Mouse (Mus musculus) hindbrain, postnatal 0 days (tissue): ENCODE results near the gene Crocc2. TPM values are rescaled to one million over a fixed set of nuclear protein-coding genes. Genes with fewer than 3 reads are reported as not detected.

Source experiments
- ATAC-seq: fragments of 200-750 bp; cut with Nextera tagmentation; 2 replicates; pipeline ENCODE4 v1.8.0; 2017; ENCODE audit warnings: mild to moderate bottlenecking, moderate TSS enrichment, moderate library complexity
- DNase-seq: peaks from one replicate; pipeline ENCODE4 v3.0.0-alpha.2; 2015; ENCODE audit warnings: low spot score
- H3K27ac ChIP-seq: fragments of 300-500 bp; sonication (generic); 2 replicates; pipeline ENCODE4 v1.5.1; 2014; ENCODE audit warnings: mild to moderate bottlenecking
- H3K27me3 ChIP-seq: fragments of 300-500 bp; sonication (generic); 2 replicates; pipeline ENCODE4 v1.6.1; 2014; ENCODE audit warnings: low read length, mixed read lengths; ENCODE audit not compliant: insufficient read depth
- H3K36me3 ChIP-seq: fragments of 300-500 bp; sonication (generic); 2 replicates; pipeline ENCODE4 v1.6.1; 2014; ENCODE audit warnings: low read length, mixed read lengths; ENCODE audit not compliant: insufficient read depth
- H3K4me1 ChIP-seq: fragments of 300-500 bp; sonication (generic); 2 replicates; pipeline ENCODE4 v1.6.1; 2014; ENCODE audit warnings: antibody characterized with exemption, low read length, mixed read lengths; ENCODE audit not compliant: insufficient read depth
- H3K4me2 ChIP-seq: fragments of 300-500 bp; sonication (generic); 2 replicates; pipeline ENCODE4 v1.6.1; 2014; ENCODE audit warnings: low read depth, mild to moderate bottlenecking, low read length, moderate library complexity, mixed read lengths
- H3K4me3 ChIP-seq: fragments of 300-500 bp; sonication (generic); 2 replicates; pipeline ENCODE4 v1.5.1; 2014; ENCODE audit warnings: low read length
- H3K9ac ChIP-seq: fragments of 300-500 bp; sonication (generic); replicated peaks from 2 replicates; pipeline ENCODE4 v1.6.1; 2014; ENCODE audit warnings: mild to moderate bottlenecking, low read length, moderate library complexity, mixed read lengths
- H3K9me3 ChIP-seq: fragments of 300-500 bp; sonication (generic); 2 replicates; pipeline ENCODE4 v1.6.1; 2016; ENCODE audit warnings: low read length, mixed read lengths
- CTCF ChIP-seq: IDR thresholded peaks from 2 replicates; pipeline ENCODE4 v1.5.1; 2016; ENCODE audit warnings: antibody characterized with exemption, control low read depth, low read depth
- whole genome bisulfite sequencing: fragments of 180-500 bp; shearing (Covaris S2); extraction: QIAGEN DNeasy Blood & Tissue Kit; methylation state at CpG from one replicate; pipeline ENCODE4 v1.1.7; 2014; 5-methylcytosine and 5-hydroxymethylcytosine counted together
- polyA plus RNA-seq: library from polyadenylated mRNA; unstranded; fragments of >200 nt; fragmentation: Nextera tagmentation; extraction: Ambion mirVana; gene quantifications from 2 replicates; pipeline ENCODE4 v1.2.1, GENCODE M21; 2015
- total RNA-seq: library from RNA; depleted of rRNA; stranded (reverse); fragments of >200 nt; gene quantifications from 2 replicates; pipeline ENCODE4 v1.2.3, GENCODE M21; 2014

Gene Crocc2
- total and polyA plus RNA-seq, 2 experiments from 2014 or later: 0.63 to 1.1 TPM

- Histone ChIP-seq H3K36me3 (no peaks in the 10 kb centered on the region), H3K4me2 (no peak overlapping the region), H3K9ac (no peak overlapping the region), H3K4me1 (peaks cover 7% of the 10 kb centered on the region; the same call in 1 of the 2 replicates), H3K9me3 (no peaks in the 10 kb centered on the region), H3K27me3 (no peaks in the 10 kb centered on the region; the same call in 1 of the 2 replicates), H3K27ac (no peak overlapping the region), H3K4me3 (no peak overlapping the region)
- ATAC-seq (no peak), DNase-seq (no peak)
- TF ChIP-seq CTCF: no peak
- WGBS: 65% methylated on average over 5 of the region's 5 CpGs
Measured at GRCm38 (mm10) chr1:93225731-93226520, 57.4 kb downstream of the Crocc2 start.

GRCm38 (mm10) chr1:93227303-93227975, 58.9 kb downstream of the Crocc2 start:
- Histone ChIP-seq H3K9ac (no peak overlapping the region), H3K36me3 (no peaks in the 10 kb centered on the region), H3K27ac (peak overlapping the region; percentile 20; the same call in 1 of the 2 replicates), H3K4me2 (no peak overlapping the region), H3K9me3 (no peaks in the 10 kb centered on the region), H3K27me3 (no peaks in the 10 kb centered on the region; the same call in 1 of the 2 replicates), H3K4me3 (no peak overlapping the region), H3K4me1 (peaks cover 7% of the 10 kb centered on the region; the same call in 1 of the 2 replicates)
- DNase-seq: peak; percentile 78
- no peak for TF ChIP-seq CTCF
- ATAC-seq: peak; percentile 73
- 29% methylated on average over 7 of the region's 7 CpGs for WGBS

GRCm38 (mm10) chr1:93227976-93228365, 59.4 kb downstream of the Crocc2 start:
- Histone ChIP-seq H3K36me3 (no peaks in the 10 kb centered on the region), H3K27ac (no peak overlapping the region), H3K4me1 (peaks cover 7% of the 10 kb centered on the region; the same call in 1 of the 2 replicates), H3K4me3 (no peak overlapping the region), H3K9me3 (no peaks in the 10 kb centered on the region), H3K27me3 (no peaks in the 10 kb centered on the region; the same call in 1 of the 2 replicates), H3K9ac (no peak overlapping the region), H3K4me2 (no peak overlapping the region)
- ATAC-seq (no peak), DNase-seq (no peak)
- TF ChIP-seq CTCF: no peak
- WGBS: 81% methylated on average over 7 of the region's 7 CpGs

GRCm38 (mm10) chr1:93229221-93229620, 60.7 kb downstream of the Crocc2 start:
- DNase-seq: peak; percentile 41
- Histone ChIP-seq H3K4me1 (peaks cover 7% of the 10 kb centered on the region; the same call in 1 of the 2 replicates), H3K27me3 (no peaks in the 10 kb centered on the region), H3K4me2 (no peak overlapping the region), H3K9ac (no peak overlapping the region), H3K36me3 (no peaks in the 10 kb centered on the region), H3K9me3 (no peaks in the 10 kb centered on the region), H3K4me3 (no peak overlapping the region), H3K27ac (no peak overlapping the region; the same call in 1 of the 2 replicates)
- 0 out of 2 replicates have a peak, but pooled peaks have one; percentile 10 for ATAC-seq
- whole genome bisulfite sequencing: 61% methylated on average over 6 of the region's 6 CpGs
- TF ChIP-seq CTCF: no peak

GRCm38 (mm10) chr1:93229626-93230025, 61.1 kb downstream of the Crocc2 start:
- H3K36me3 ChIP-seq: no peaks in the 10 kb centered on the region
- H3K4me2 ChIP-seq: no peak overlapping the region
- no peaks in the 10 kb centered on the region for H3K9me3 ChIP-seq
- no peak overlapping the region for H3K9ac ChIP-seq
- DNase-seq: peak; percentile 59
- peaks cover 7% of the 10 kb centered on the region; the same call in 1 of the 2 replicates for H3K4me1 ChIP-seq
- no peaks in the 10 kb centered on the region for H3K27me3 ChIP-seq
- H3K27ac ChIP-seq: no peak overlapping the region
- no peak overlapping the region for H3K4me3 ChIP-seq
- ATAC-seq: 0 out of 2 replicates have a peak, but pooled peaks have one; percentile 9
- no peak for TF ChIP-seq CTCF
- 53% methylated on average over 4 of the region's 4 CpGs for WGBS

- TF ChIP-seq CTCF: no peak
- DNase-seq: peak; percentile 86
- peak within 1 kb of the TSS; percentile 64 for H3K27ac ChIP-seq
Measured at GRCm38 (mm10) chr1:93235576-93236544, 67.3 kb downstream of the Crocc2 start, which contains the start of gene Sned1. Gene Sned1 (plus strand): TSS chr1:93235841.

More at GRCm38 (mm10) chr1:93235576-93236544, 67.3 kb downstream of the Crocc2 start, which contains the start of gene Sned1:
- ATAC-seq: peak; percentile 83
- Histone ChIP-seq H3K4me3 (peak within 1 kb of the TSS; percentile 57), H3K36me3 (no peaks in the 10 kb centered on the region), H3K4me2 (peak within 1 kb of the TSS; percentile 94), H3K9ac (peak within 1 kb of the TSS; percentile 67), H3K9me3 (no peaks in the 10 kb centered on the region), H3K27me3 (no peaks in the 10 kb centered on the region), H3K4me1 (no peaks in the 10 kb centered on the region)
- WGBS: under 1% methylated on average over 100 of the region's 100 CpGs
